Mouse (Mus musculus): Measurements from ENCODE around the gene Gusb. TPM values are rescaled to one million over a fixed set of nuclear protein-coding genes. Genes with fewer than 3 reads are reported as not detected.
"Not testable (repeated sequence)": the region's sequence is repeated elsewhere in the genome, so short reads cannot be mapped to it uniquely, and the experiment has no call there.

Gene Gusb
- 10 to 100 TPM; 10.6 to 12.7 TPM for total RNA-seq (2021)
- long read RNA-seq, experiment 1, transcript Gusb-201 (12 exons, 2,687 nt) = major isoform, 8 of 14 reads
- long read RNA-seq, experiment 1, partial matches to known transcripts = 1 of 14 reads
- long read RNA-seq, experiment 1, other reads (novel, unspliced or antisense) = 5 of 14 reads
- long read RNA-seq, experiment 2, transcript Gusb-201 (12 exons, 2,687 nt) = major isoform, 19 of 29 reads
- long read RNA-seq, experiment 2, partial matches to known transcripts = 3 of 29 reads
- long read RNA-seq, experiment 2, other reads (novel, unspliced or antisense) = 5 of 29 reads

- peak; percentile 58 to 64 for DNase-seq (ENCODE audit: low spot score in 2 of 2)
These were observed at the start of gene Gusb for GRCm38 (mm10) chr5:130002301-130003146. Gene Gusb, minus strand, starts transcription at chr5:130003049.

- DNase-seq (ENCODE audit: low spot score in 2 of 2) = no peak
These were observed 49.7 kb upstream of the Gusb start for GRCm38 (mm10) chr5:130052510-130052909.

- DNase-seq (ENCODE audit: low spot score in 2 of 2) = no peak
These were observed 48.4 kb upstream of the Gusb start for GRCm38 (mm10) chr5:130051073-130051860.

GRCm38 (mm10) chr5:130050416-130050815 lies 47.6 kb upstream of the Gusb start:
- DNase-seq (ENCODE audit: low spot score in 2 of 2) = no peak

- no peak for DNase-seq (ENCODE audit: low spot score in 2 of 2)
These were observed 46.1 kb upstream of the Gusb start for GRCm38 (mm10) chr5:130048786-130049520.

- no peak for DNase-seq (ENCODE audit: low spot score in 2 of 2)
These were observed 44.2 kb upstream of the Gusb start for GRCm38 (mm10) chr5:130047013-130047412.

- DNase-seq (ENCODE audit: low spot score in 2 of 2) = no peak
These were observed 43.7 kb upstream of the Gusb start for GRCm38 (mm10) chr5:130046589-130046988.

GRCm38 (mm10) chr5:130046100-130046499 lies 43.3 kb upstream of the Gusb start:
- DNase-seq (ENCODE audit: low spot score in 2 of 2) = no peak

GRCm38 (mm10) chr5:130044201-130044695 lies 41.4 kb upstream of the Gusb start:
- peak; percentile 22 to 31 for DNase-seq (ENCODE audit: low spot score in 2 of 2)

GRCm38 (mm10) chr5:130043741-130044140 lies 40.9 kb upstream of the Gusb start:
- no peak for DNase-seq (ENCODE audit: low spot score in 2 of 2)

GRCm38 (mm10) chr5:130041262-130041661 lies 38.4 kb upstream of the Gusb start:
- no peak for DNase-seq (ENCODE audit: low spot score in 2 of 2)

GRCm38 (mm10) chr5:130040797-130041196 lies 37.9 kb upstream of the Gusb start:
- no peak for DNase-seq (ENCODE audit: low spot score in 2 of 2)

- peak; percentile 36 to 55 for DNase-seq (ENCODE audit: low spot score in 2 of 2)
These were observed 35.1 kb upstream of the Gusb start for GRCm38 (mm10) chr5:130037752-130038455.

- not testable (repeated sequence) for DNase-seq (ENCODE audit: low spot score in 2 of 2)
These were observed 33.5 kb upstream of the Gusb start for GRCm38 (mm10) chr5:130036300-130036699.

GRCm38 (mm10) chr5:130033869-130034268 lies 31.0 kb upstream of the Gusb start:
- DNase-seq (ENCODE audit: low spot score in 2 of 2) = no peak

GRCm38 (mm10) chr5:130031410-130032390 lies 28.9 kb upstream of the Gusb start:
- no peak for DNase-seq (ENCODE audit: low spot score in 2 of 2)

GRCm38 (mm10) chr5:130029142-130029897 lies 26.5 kb upstream of the Gusb start, which contains the start of the genes Asl and Crcp:
Gene Asl, minus strand, starts transcription at chr5:130029247.
Gene Crcp, plus strand, starts transcription at chr5:130029290.
- DNase-seq (ENCODE audit: low spot score in 2 of 2) = peak; percentile 93 to 94

- DNase-seq (ENCODE audit: low spot score in 2 of 2) = no peak
These were observed 24.8 kb upstream of the Gusb start for GRCm38 (mm10) chr5:130027696-130028095.

All from left cerebral cortex, adult 18-20 months (tissue).